Mouse (Mus musculus) telencephalon, adult 2 months (tissue): Measurements from ENCODE around the gene Ceacam1.
"Not testable (repeated sequence)": the region's sequence is repeated elsewhere in the genome, so short reads cannot be mapped to it uniquely, and the experiment has no call there.

ENCODE experiments used
- DNase-seq: peaks from one replicate; pipeline ENCODE4 v3.0.0-alpha.2; 2011; ENCODE audit warnings: low read depth, low spot score

The Ceacam1 gene

GRCm38 (mm10) chr7:25477091-25477751 lies at the start of gene Ceacam1:
Ceacam1 (minus strand) TSS chr7:25477603.
- peak; percentile 11 for DNase-seq

GRCm38 (mm10) chr7:25516070-25516777 lies 38.8 kb upstream of the Ceacam1 start:
- DNase-seq = not testable (repeated sequence)

GRCm38 (mm10) chr7:25515667-25516066 lies 38.3 kb upstream of the Ceacam1 start:
- DNase-seq = not testable (repeated sequence)

GRCm38 (mm10) chr7:25509925-25510324 lies 32.5 kb upstream of the Ceacam1 start:
- DNase-seq = no peak

- no peak for DNase-seq
Observed at GRCm38 (mm10) chr7:25494649-25495048, 17.2 kb upstream of the Ceacam1 start.

- not testable (repeated sequence) for DNase-seq
Observed at GRCm38 (mm10) chr7:25490698-25491097, 13.3 kb upstream of the Ceacam1 start.

- DNase-seq = not testable (repeated sequence)
Observed at GRCm38 (mm10) chr7:25489382-25489781, 12.0 kb upstream of the Ceacam1 start.

GRCm38 (mm10) chr7:25486186-25486585 lies 8.8 kb upstream of the Ceacam1 start:
- DNase-seq = no peak

- no peak for DNase-seq
Observed at GRCm38 (mm10) chr7:25485061-25485460, 7.7 kb upstream of the Ceacam1 start.

- DNase-seq = no peak
Observed at GRCm38 (mm10) chr7:25483133-25483735, 5.8 kb upstream of the Ceacam1 start.

GRCm38 (mm10) chr7:25480791-25481190 lies 3.4 kb upstream of the Ceacam1 start:
- not testable (repeated sequence) for DNase-seq

GRCm38 (mm10) chr7:25479440-25479839 lies 2.0 kb upstream of the Ceacam1 start:
- no peak for DNase-seq

- not testable (repeated sequence) for DNase-seq
Observed at GRCm38 (mm10) chr7:25477752-25478093, 320 bp upstream of the Ceacam1 start.

- DNase-seq = not testable (repeated sequence)
Observed at GRCm38 (mm10) chr7:25471821-25472220, 5.6 kb downstream of the Ceacam1 start.

GRCm38 (mm10) chr7:25465586-25465985 lies 11.8 kb downstream of the Ceacam1 start:
- DNase-seq = not testable (repeated sequence)

GRCm38 (mm10) chr7:25465010-25465409 lies 12.4 kb downstream of the Ceacam1 start:
- DNase-seq = no peak

- DNase-seq = not testable (repeated sequence)
Observed at GRCm38 (mm10) chr7:25462033-25462337, 15.4 kb downstream of the Ceacam1 start.

- not testable (repeated sequence) for DNase-seq
Observed at GRCm38 (mm10) chr7:25461336-25462032, 15.9 kb downstream of the Ceacam1 start.

- no peak for DNase-seq
Observed at GRCm38 (mm10) chr7:25452103-25452502, 25.3 kb downstream of the Ceacam1 start.

- DNase-seq = no peak
Observed at GRCm38 (mm10) chr7:25449913-25450890, 27.2 kb downstream of the Ceacam1 start.

- DNase-seq = no peak
Observed at GRCm38 (mm10) chr7:25440816-25441153, 36.6 kb downstream of the Ceacam1 start.
